Mouse (Mus musculus): ENCODE measurements around the gene Lyve1.

DNA sequence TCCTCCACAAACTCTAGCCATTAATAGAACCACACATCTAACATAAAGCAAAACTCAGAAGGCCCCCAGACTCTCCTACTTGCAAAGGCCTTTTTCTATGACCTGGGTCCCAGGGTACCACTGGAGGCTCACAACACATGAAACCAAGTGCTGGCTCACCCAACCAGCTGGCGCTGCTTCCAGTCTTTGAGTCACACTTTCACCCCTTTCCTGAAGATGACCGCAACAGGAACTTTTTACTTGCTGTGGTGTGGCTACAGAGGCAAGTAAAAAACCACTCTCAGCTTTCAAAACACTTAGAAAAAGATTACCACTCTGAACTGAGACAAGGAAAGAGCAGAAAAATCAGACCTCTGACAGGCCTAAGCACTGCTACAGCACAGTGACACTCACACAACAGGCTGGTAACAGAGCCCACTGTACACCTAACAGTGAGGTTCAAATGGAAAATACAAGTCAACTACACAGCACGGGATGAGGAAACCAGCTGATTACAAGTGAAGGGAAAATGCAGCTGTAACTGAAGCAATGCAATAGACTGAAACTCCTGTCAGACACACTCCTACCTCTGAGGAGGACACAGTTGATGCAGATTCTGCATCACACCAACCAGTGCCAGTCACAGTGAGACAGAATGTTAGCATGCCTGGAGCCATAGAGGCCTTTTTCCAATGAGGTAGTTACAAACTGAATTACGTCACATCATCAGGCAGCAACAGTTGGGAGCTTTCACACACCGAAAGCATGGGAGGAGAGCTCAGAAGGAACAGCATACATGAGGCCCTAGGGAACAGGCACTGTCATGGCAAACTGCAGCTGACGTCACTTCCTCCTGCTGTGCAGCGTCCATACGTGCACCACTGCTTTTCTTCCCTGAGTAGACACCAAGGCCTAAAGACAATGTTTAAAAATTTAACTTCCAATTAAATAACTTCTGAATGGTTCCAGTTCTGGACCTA lies 38.8 kb downstream of the Lyve1 start:
- TF ChIP-seq CTCF (IDR thresholded peaks at IDR 0.05) (no peak), EP300 (IDR thresholded peaks at IDR 0.05) (no peak)
